Mouse (Mus musculus) stomach, postnatal 0 days (tissue): ENCODE measurements around the gene Trpm7.

Experiments used
- CTCF ChIP-seq: IDR thresholded peaks from 2 replicates; pipeline ENCODE4 v1.5.1; 2016; ENCODE audit warnings: antibody characterized with exemption, low read depth, mild to moderate bottlenecking, moderate library complexity
- EP300 ChIP-seq: optimal IDR thresholded peaks from 2 replicates; pipeline ENCODE3; 2016; ENCODE audit warnings: antibody characterized with exemption

DNA sequence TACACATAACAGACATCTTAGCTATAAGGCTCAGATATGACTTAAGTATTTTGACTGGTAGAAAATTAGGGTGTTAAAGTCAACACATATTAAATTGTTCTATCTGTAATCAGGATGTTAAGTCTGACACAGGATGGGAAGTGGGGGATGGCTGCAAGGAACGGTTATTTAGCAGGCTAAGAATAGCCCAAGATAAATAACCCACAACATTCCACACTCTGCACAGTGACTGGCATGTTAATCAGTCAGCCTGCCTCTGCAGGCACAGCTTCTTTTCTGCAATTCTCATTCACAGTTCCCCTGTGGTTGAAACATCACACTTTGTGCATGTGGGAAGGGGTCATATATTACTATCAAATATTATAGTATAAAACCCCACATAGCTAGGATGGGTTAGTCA lies 60.2 kb downstream of the Trpm7 start:
- TF ChIP-seq CTCF (no peak), EP300 (no peak)
